Mouse (Mus musculus): ENCODE measurements around the gene P2ry12.

DNA sequence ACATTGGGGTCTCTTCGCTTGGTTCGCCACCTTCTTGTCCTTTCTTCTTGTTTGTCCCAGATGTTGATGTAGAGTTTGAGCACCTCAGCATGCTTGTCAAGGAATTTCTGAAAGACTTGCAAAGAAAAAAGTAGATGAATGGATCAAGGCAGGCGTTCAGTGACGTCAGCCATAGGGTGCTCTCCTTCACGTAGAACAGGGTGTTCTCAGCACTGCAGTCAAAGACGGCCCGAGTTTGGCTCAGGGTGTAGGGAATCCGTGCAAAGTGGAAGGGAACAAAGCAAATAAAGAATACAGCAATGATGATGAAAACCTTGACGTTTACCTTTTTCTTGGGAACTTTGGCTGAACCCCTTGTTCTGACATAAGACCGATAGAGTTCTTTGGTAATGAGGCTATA, 45.5 kb downstream of the P2ry12 start:
- TF ChIP-seq EP300 (IDR thresholded peaks at IDR 0.05; ENCODE audit: low read depth) (no peak), CTCF (IDR thresholded peaks at IDR 0.05; ENCODE audit: low read depth) (no peak)
